8 mouse cellular contexts compared by ENCODE assay signal in genomic region chr7:113260321-113261167, GRCm38 (mm10). TPM values are rescaled to one million over a fixed set of nuclear protein-coding genes. Genes with fewer than 3 reads are reported as not detected.
A peak's percentile ranks its signal among the peaks of the same experiment; 100 is the strongest.
DNase-seq lines count a peak whose midpoint lies in the region; ATAC-seq lines count a peak whose summit lies in the region.

No protein-coding gene starts in this region.

- WGBS in midbrain, embryonic 14.5 days: 49% methylated on average over 21 of the region's 21 CpGs

- peak; percentile 44 for DNase-seq in left cerebral cortex, postnatal 4 days
- no peak for DNase-seq in left cerebral cortex, postnatal 25 days (ENCODE audit: low spot score in 2 of 2)
- peak; percentile 80 for DNase-seq in adrenal gland, postnatal 10 days
- DNase-seq in gastrocnemius, postnatal 10 days: peak; percentile 34
- DNase-seq in kidney, postnatal 36 days: peak; percentile 88 to 91
- DNase-seq in midbrain, embryonic 14.5 days: peak; percentile 54
- DNase-seq in layer of hippocampus, postnatal 36 days: no peak
- no peak for DNase-seq in T-cell, adult 2 months (ENCODE audit: low spot score)

- no peaks in the 10 kb centered on the region for H3K36me3 ChIP-seq in midbrain, embryonic 14.5 days (ENCODE audit: control insufficient read depth, insufficient read depth, low read length)

- no peak overlapping the region for H3K4me2 ChIP-seq in midbrain, embryonic 14.5 days (ENCODE audit: low read length)

- 0 out of 2 replicates have a peak, but pooled peaks have one; percentile 31 for ATAC-seq in midbrain, embryonic 14.5 days (ENCODE audit: low FRiP score, low TSS enrichment)

- intact Hi-C loops in left cerebral cortex, postnatal 4 days (cut with DNase I): no loop called here
- intact Hi-C loops in left cerebral cortex, postnatal 25 days (cut with DNase I): no loop called here

- no peak overlapping the region for H3K4me3 ChIP-seq in midbrain, embryonic 14.5 days (replicated peaks; ENCODE audit: low read depth, low read length)

- H3K27ac ChIP-seq in midbrain, embryonic 14.5 days (replicated peaks; ENCODE audit: low read depth, low read length): no peak overlapping the region

- no peak overlapping the region for H3K9ac ChIP-seq in midbrain, embryonic 14.5 days (replicated peaks; ENCODE audit: low read length)

- H3K9me3 ChIP-seq in midbrain, embryonic 14.5 days (ENCODE audit: control insufficient read depth, low read length): no peaks in the 10 kb centered on the region

- no peaks in the 10 kb centered on the region for H3K27me3 ChIP-seq in midbrain, embryonic 14.5 days (ENCODE audit: control insufficient read depth, insufficient read depth, low read length)

- H3K4me1 ChIP-seq in midbrain, embryonic 14.5 days (ENCODE audit: control insufficient read depth, insufficient read depth, low read length): 0 out of 2 replicates have a peak, but pooled peaks cover 5% of the 10 kb centered on the region

RNA-seq across cellular contexts. Expression of gene Arntl, which starts 53.3 kb away (rescaled TPM):
- total RNA-seq in left cerebral cortex, postnatal 4 days (2021): 10 to 100 TPM; 35.3 to 39.0 TPM
- 10 to 100 TPM; 38.1 to 48.8 TPM for total RNA-seq in left cerebral cortex, postnatal 25 days (2021)
- total RNA-seq in adrenal gland, postnatal 10 days (2021): 10 to 100 TPM; 22.9 to 25.7 TPM
- total RNA-seq in gastrocnemius, postnatal 10 days (2021): 10 to 100 TPM in 1 of 2 experiments, 1 to 10 TPM in 1; 9.4 to 11.4 TPM
- 16.1 TPM in 2 replicates for polyA plus RNA-seq in midbrain, embryonic 14.5 days (2014; fragmentation: Nextera tagmentation; extraction: Ambion mirVana)
- total RNA-seq in layer of hippocampus, postnatal 36 days (2021): 10 to 100 TPM; 38.3 to 39.3 TPM

Comparison
In these comparisons a context has a peak if more than half of its experiments do, and no peak if none do; other contexts are left out.
1. DNase-seq: peak in left cerebral cortex, postnatal 4 days (single experiment), adrenal gland, postnatal 10 days (single experiment), gastrocnemius, postnatal 10 days (single experiment), kidney, postnatal 36 days (2 of 2) and midbrain, embryonic 14.5 days (single experiment); none in left cerebral cortex, postnatal 25 days (0 of 2), layer of hippocampus, postnatal 36 days (0 of 2) and T-cell, adult 2 months (single experiment).